Mouse (Mus musculus) ZHBTc4 (cell line): Measurements from ENCODE around the gene Gnas.
"Not testable (repeated sequence)": the region's sequence is repeated elsewhere in the genome, so short reads cannot be mapped to it uniquely, and the experiment has no call there.

ENCODE experiments used
- DNase-seq: peaks from one replicate; pipeline ENCODE4 v3.0.0-alpha.2; 2011; ENCODE audit warnings: low read depth, low spot score

Gnas gene

GRCm38 (mm10) chr2:174294457-174294856, 10.3 kb downstream of the Gnas start:
- peak; percentile 91 for DNase-seq

GRCm38 (mm10) chr2:174295175-174295899, 11.2 kb downstream of the Gnas start:
- DNase-seq = peak; percentile 100

- DNase-seq = peak; percentile 59
Observed at GRCm38 (mm10) chr2:174295900-174296465, 11.9 kb downstream of the Gnas start.

- peak; percentile 82 for DNase-seq
Observed at GRCm38 (mm10) chr2:174297086-174297571, 13.0 kb downstream of the Gnas start.

GRCm38 (mm10) chr2:174297851-174298250, 13.7 kb downstream of the Gnas start:
- no peak for DNase-seq

GRCm38 (mm10) chr2:174298471-174298870, 14.4 kb downstream of the Gnas start:
- DNase-seq = peak; percentile 51

- peak; percentile 45 for DNase-seq
Observed at GRCm38 (mm10) chr2:174299091-174299770, 15.1 kb downstream of the Gnas start.

GRCm38 (mm10) chr2:174299771-174300160, 15.6 kb downstream of the Gnas start:
- peak; percentile 68 for DNase-seq

- no peak for DNase-seq
Observed at GRCm38 (mm10) chr2:174300186-174300585, 16.1 kb downstream of the Gnas start.

- DNase-seq = peak; percentile 59
Observed at GRCm38 (mm10) chr2:174300666-174301065, 16.5 kb downstream of the Gnas start.

- DNase-seq = no peak
Observed at GRCm38 (mm10) chr2:174302526-174302925, 18.4 kb downstream of the Gnas start.

GRCm38 (mm10) chr2:174305646-174306045, 21.5 kb downstream of the Gnas start:
- DNase-seq = no peak

- no peak for DNase-seq
Observed at GRCm38 (mm10) chr2:174307903-174308302, 23.8 kb downstream of the Gnas start.

GRCm38 (mm10) chr2:174310913-174311514, 26.9 kb downstream of the Gnas start:
- DNase-seq = peak; percentile 74

- DNase-seq = no peak
Observed at GRCm38 (mm10) chr2:174311613-174312012, 27.5 kb downstream of the Gnas start.

GRCm38 (mm10) chr2:174312118-174312647, 28.1 kb downstream of the Gnas start:
- peak; percentile 74 for DNase-seq

- DNase-seq = no peak
Observed at GRCm38 (mm10) chr2:174312661-174313060, 28.5 kb downstream of the Gnas start.

GRCm38 (mm10) chr2:174315445-174315844, 31.3 kb downstream of the Gnas start:
- DNase-seq = not testable (repeated sequence)

GRCm38 (mm10) chr2:174316661-174317060, 32.5 kb downstream of the Gnas start:
- no peak for DNase-seq

GRCm38 (mm10) chr2:174325989-174326388, 41.9 kb downstream of the Gnas start:
- no peak for DNase-seq

GRCm38 (mm10) chr2:174326481-174326880, 42.4 kb downstream of the Gnas start:
- no peak for DNase-seq
